Mouse (Mus musculus) neural tube, embryonic 14.5 days (tissue): Measurements from ENCODE around the gene Rfx1. TPM values are rescaled to one million over a fixed set of nuclear protein-coding genes. Genes with fewer than 3 reads are reported as not detected.

Experiments used
- ATAC-seq: fragments of 200-750 bp; cut with Nextera tagmentation; 2 replicates; pipeline ENCODE4 v1.8.0; 2017; ENCODE audit warnings: low read depth, mild to moderate bottlenecking, moderate TSS enrichment, moderate library complexity
- H3K27ac ChIP-seq: fragments of 300-500 bp; sonication (generic); 2 replicates; pipeline ENCODE4 v1.5.1; 2014; ENCODE audit warnings: low read depth, mild to moderate bottlenecking, control low read depth, low read length, moderate library complexity, mixed read lengths
- H3K27me3 ChIP-seq: fragments of 300-500 bp; sonication (generic); 2 replicates; pipeline ENCODE4 v1.6.1; 2014; ENCODE audit warnings: low read length; ENCODE audit not compliant: control insufficient read depth, insufficient read depth
- H3K36me3 ChIP-seq: fragments of 300-500 bp; sonication (generic); 2 replicates; pipeline ENCODE4 v1.6.1; 2014; ENCODE audit warnings: low read length, mixed read lengths; ENCODE audit not compliant: control insufficient read depth, insufficient read depth
- H3K4me1 ChIP-seq: fragments of 300-500 bp; sonication (generic); 2 replicates; pipeline ENCODE4 v1.6.1; 2014; ENCODE audit warnings: low read length; ENCODE audit not compliant: control insufficient read depth, insufficient read depth
- H3K4me2 ChIP-seq: fragments of 300-500 bp; sonication (generic); 2 replicates; pipeline ENCODE4 v1.6.1; 2014; ENCODE audit warnings: mild to moderate bottlenecking, low read depth, low read length, control low read depth
- H3K4me3 ChIP-seq: fragments of 300-500 bp; sonication (generic); 2 replicates; pipeline ENCODE4 v1.5.1; 2014; ENCODE audit warnings: low read depth, low read length, control low read depth, mixed read lengths
- H3K9ac ChIP-seq: fragments of 300-500 bp; sonication (generic); replicated peaks from 2 replicates; pipeline ENCODE4 v1.6.1; 2014; ENCODE audit warnings: low read depth, mild to moderate bottlenecking, control low read depth, low read length, mixed read lengths
- H3K9me3 ChIP-seq: fragments of 300-500 bp; sonication (generic); 2 replicates; pipeline ENCODE4 v1.6.1; 2016; ENCODE audit warnings: low read length; ENCODE audit not compliant: control insufficient read depth
- WGBS: fragments of 180-500 bp; shearing (Covaris S2); extraction: QIAGEN DNeasy Blood & Tissue Kit; methylation state at CpG from one replicate; pipeline ENCODE4 v1.1.7; 2014; 5-methylcytosine and 5-hydroxymethylcytosine counted together
- polyA plus RNA-seq: library from polyadenylated mRNA; unstranded; fragments of >200 nt; fragmentation: Nextera tagmentation; extraction: Ambion mirVana; gene quantifications from 2 replicates; pipeline ENCODE4 v1.2.1, GENCODE M21; 2014

The Rfx1 gene
- polyA plus RNA-seq, 1 experiment from 2014 or later = 12.8 TPM

DNA sequence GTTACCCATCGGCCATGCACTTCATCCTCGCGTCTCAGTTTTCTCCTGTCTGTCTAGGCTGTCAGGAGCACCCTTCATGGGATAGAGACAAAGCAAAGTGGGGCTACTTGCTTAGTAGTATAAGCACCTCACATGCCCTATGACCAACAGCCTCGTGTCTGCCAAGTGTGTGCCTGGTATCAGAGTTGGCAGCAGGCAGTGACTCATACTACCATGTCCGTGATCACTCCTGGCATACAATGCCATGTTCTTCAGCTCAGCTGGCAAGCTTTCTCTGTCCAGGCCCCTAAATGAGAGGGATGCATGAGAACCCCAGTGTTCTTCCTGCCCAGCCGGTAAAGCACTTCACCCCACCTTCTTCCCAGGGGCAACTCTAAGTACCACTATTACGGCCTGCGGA, 24.0 kb downstream of the Rfx1 start:
- no peak overlapping the region for H3K4me3 ChIP-seq
- ATAC-seq = no peak
- peaks cover 55% of the 10 kb centered on the region for H3K36me3 ChIP-seq
- no peaks in the 10 kb centered on the region for H3K9me3 ChIP-seq
- WGBS = 91% methylated on average over 8 of the region's 8 CpGs
- H3K4me2 ChIP-seq = no peak overlapping the region
- H3K27me3 ChIP-seq = no peaks in the 10 kb centered on the region
- H3K9ac ChIP-seq = no peak overlapping the region
- H3K4me1 ChIP-seq = no peaks in the 10 kb centered on the region
- H3K27ac ChIP-seq = no peak overlapping the region

DNA sequence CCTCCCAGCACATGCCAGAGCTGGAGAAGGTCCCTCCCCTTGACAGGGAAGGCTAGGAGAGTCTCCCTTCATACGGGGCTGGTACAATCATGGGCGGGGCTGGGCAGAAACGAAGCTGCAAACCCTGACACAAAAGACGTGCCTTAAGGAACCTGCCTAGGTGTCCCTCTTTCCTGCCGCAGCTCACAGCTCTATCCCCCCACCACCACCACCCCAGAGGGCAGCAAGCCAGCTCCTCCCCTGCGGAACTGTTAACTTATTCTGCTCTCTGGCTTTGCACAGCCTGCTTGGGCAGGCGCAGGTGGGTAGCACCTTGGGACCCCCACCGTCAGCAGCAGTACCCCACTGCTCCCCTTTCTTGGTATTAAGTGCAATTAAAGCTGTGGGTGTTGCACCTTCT, 29.4 kb downstream of the Rfx1 start:
- WGBS = 78% methylated on average over 8 of the region's 8 CpGs
- no peak overlapping the region for H3K4me2 ChIP-seq
- H3K9me3 ChIP-seq = no peaks in the 10 kb centered on the region
- no peak overlapping the region for H3K9ac ChIP-seq
- no peak for ATAC-seq
- H3K36me3 ChIP-seq = peaks cover 68% of the 10 kb centered on the region
- no peaks in the 10 kb centered on the region for H3K27me3 ChIP-seq
- no peak overlapping the region for H3K4me3 ChIP-seq
- H3K27ac ChIP-seq = no peak overlapping the region
- H3K4me1 ChIP-seq = no peaks in the 10 kb centered on the region

DNA sequence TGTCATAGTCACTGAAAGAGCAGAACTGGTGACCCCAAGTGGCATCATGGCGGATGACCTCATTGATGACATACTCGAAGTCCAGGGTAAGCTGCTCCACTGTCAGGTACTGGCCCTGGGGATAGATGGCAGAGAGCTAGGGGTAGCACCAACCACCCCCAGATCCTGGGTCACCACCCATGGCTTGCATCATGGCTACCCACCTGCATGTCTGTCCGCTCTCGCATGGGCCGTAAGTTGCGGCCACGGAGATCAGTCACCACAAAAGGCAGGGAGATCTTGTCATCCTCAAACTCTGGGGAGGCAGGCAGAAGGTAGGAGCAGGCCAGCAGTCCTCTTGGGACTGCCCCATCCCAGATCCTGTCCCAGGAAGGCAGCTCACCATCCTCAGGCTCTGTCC, 31.7 kb downstream of the Rfx1 start:
- no peaks in the 10 kb centered on the region for H3K27me3 ChIP-seq
- no peak overlapping the region for H3K4me2 ChIP-seq
- 97% methylated on average over 7 of the region's 7 CpGs for WGBS
- H3K4me3 ChIP-seq = no peak overlapping the region
- no peak for ATAC-seq
- peaks cover 66% of the 10 kb centered on the region for H3K36me3 ChIP-seq
- no peaks in the 10 kb centered on the region for H3K9me3 ChIP-seq
- H3K4me1 ChIP-seq = peaks cover 12% of the 10 kb centered on the region
- no peak overlapping the region for H3K27ac ChIP-seq
- no peak overlapping the region for H3K9ac ChIP-seq

DNA sequence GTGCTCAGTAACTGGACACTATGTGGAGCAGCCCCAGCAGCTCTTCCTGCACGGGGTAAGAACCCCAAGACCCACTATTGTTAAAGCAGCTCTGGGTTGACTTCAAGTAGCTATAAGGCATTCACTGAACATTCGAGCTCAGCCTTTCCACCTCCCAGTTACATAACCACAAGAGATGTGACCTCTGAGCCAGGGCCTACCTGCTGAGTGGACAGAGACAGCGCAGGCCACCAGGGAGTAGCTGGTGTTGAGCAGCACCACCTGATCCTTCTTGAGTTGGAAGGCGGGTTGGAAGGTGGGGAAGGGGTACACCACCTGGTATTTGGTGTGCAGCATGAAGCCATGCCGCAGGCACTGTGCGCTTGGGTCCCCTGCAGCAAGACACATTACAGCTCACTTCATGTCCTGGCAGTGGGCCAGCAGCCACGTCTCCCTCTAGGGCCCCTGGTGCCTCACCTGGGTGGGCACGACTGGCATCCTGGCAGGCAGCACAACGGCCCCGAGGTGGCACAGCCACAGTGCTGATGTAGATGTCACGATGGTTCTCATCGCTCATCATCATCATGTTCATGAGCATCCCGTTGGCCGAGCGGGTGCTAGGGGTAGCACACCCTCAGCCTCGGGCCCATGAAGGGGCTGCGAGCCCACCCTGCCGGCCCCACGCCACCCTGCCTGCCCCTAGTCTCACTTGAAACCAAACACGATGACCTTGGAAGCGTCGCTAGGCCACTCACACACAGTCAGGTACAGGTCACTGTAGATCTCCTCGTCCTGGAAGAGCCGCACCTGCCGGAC, 35.0 kb downstream of the Rfx1 start:
- Histone ChIP-seq H3K9ac (no peak overlapping the region), H3K4me1 (peaks cover 21% of the 10 kb centered on the region), H3K4me2 (no peak overlapping the region), H3K4me3 (no peak overlapping the region), H3K36me3 (peaks cover 38% of the 10 kb centered on the region), H3K9me3 (no peaks in the 10 kb centered on the region), H3K27me3 (no peaks in the 10 kb centered on the region), H3K27ac (no peak overlapping the region)
- ATAC-seq = no peak
- 94% methylated on average over 25 of the region's 25 CpGs for WGBS

DNA sequence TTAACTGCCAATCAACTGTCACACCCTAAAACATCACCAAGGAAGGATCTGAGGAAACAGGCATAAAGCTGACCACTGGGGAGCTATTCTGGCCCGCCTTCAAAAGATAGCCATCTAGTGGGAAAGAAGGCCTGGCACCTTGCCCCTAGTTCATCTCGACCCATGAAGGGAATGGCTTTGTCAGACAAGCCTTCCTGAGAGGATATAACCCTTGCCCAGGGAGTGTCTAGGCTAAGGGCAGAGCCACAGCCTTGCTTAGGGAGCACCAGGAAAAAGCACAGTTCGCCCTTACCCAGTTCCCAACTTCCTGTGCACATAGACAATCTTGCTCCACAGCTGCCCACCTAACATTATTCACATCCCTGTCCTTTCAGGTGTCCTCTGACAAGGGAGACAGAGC, 37.0 kb downstream of the Rfx1 start:
- Histone ChIP-seq H3K27ac (peak overlapping the region; percentile 94), H3K27me3 (no peaks in the 10 kb centered on the region), H3K4me1 (peaks cover 21% of the 10 kb centered on the region), H3K4me3 (peak overlapping the region; percentile 60), H3K4me2 (peak overlapping the region; percentile 84), H3K9me3 (no peaks in the 10 kb centered on the region), H3K9ac (peak overlapping the region; percentile 72), H3K36me3 (peaks cover 19% of the 10 kb centered on the region)
- ATAC-seq = no peak
- WGBS = 34% methylated on average over 3 of the region's 3 CpGs

DNA sequence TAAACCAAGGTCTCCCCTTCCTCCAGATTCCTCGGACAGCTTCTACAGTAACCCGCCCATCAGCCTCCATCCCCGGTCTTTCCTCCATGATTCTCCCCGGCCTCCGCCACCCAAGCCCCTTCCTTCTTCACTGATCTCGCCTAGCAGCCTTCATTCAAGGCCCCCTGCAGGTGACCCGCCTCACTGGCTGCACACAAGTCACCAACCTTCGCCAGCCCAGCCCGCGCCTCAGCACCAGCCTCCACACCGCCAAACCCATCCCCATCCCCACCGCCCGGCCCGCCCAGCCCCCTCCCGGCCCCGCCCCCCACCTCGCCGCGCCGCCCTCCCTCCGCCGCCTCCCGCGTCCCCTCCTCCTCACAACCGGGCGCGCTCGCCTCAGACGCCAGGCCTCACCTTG, 37.6 kb downstream of the Rfx1 start:
- peak; percentile 83 for ATAC-seq
- H3K9me3 ChIP-seq = no peaks in the 10 kb centered on the region
- H3K27ac ChIP-seq = peak overlapping the region; percentile 94
- 3% methylated on average over 23 of the region's 29 CpGs for WGBS
- H3K4me1 ChIP-seq = peaks cover 21% of the 10 kb centered on the region
- H3K4me2 ChIP-seq = peak overlapping the region; percentile 84
- H3K36me3 ChIP-seq = peaks cover 15% of the 10 kb centered on the region
- no peaks in the 10 kb centered on the region for H3K27me3 ChIP-seq
- peak overlapping the region; percentile 72 for H3K9ac ChIP-seq
- peak overlapping the region; percentile 60 for H3K4me3 ChIP-seq

DNA sequence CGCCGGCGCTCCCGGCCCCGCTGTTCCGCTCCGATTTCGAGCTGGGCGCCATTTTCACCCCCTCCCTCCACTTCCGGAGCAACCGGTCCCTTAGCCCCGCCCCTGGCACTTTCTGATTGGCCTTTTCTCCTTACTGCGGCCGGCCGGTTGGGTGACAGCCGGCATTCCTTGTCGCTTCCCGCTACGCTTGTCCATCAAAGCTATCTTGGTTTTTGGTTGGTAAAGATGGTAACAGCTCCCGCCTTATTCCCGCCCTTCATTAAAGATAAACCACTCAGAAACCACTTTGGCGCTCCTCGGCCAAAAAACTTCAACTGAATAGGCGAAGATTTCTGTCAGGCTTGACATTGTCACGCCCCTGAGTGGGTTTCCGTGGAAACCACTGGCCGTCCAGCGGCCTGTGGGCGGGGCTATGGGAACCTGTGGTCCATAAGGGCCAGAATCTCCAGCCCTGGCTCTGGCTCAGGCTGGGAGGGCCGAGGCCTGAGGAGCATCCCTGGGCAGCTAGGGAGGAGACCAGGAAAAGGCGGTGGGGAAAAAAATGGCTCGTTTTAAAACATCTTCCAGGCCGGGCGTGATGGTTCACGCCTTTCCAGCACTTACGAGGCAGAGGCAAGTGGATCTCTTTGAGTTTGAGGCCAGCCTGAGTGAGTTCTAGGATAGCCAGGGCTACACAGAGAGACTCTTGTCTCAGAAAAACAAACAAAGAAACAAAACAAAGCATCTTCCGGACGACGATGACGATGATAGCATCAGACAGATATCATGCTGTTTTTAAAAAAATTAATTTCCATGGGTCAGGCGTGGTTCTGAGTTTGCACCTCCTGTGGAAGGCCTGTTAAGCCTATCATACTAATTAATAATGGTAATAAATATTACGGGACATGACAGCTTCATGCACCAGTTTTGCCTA, 38.3 kb downstream of the Rfx1 start, which contains the start of gene Dcaf15:
Dcaf15 (minus strand) TSS at position 72 of the 913 bp plus-strand sequence.
- H3K9ac ChIP-seq = peak within 1 kb of the TSS; percentile 72
- peaks cover 15% of the 10 kb centered on the region for H3K36me3 ChIP-seq
- WGBS = 5% methylated on average over 42 of the region's 42 CpGs
- peak within 1 kb of the TSS; percentile 94 for H3K27ac ChIP-seq
- peak within 1 kb of the TSS; percentile 84 for H3K4me2 ChIP-seq
- H3K4me1 ChIP-seq = peaks cover 21% of the 10 kb centered on the region
- no peaks in the 10 kb centered on the region for H3K9me3 ChIP-seq
- H3K4me3 ChIP-seq = peak within 1 kb of the TSS; percentile 60
- peak; percentile 96 for ATAC-seq
- no peaks in the 10 kb centered on the region for H3K27me3 ChIP-seq

DNA sequence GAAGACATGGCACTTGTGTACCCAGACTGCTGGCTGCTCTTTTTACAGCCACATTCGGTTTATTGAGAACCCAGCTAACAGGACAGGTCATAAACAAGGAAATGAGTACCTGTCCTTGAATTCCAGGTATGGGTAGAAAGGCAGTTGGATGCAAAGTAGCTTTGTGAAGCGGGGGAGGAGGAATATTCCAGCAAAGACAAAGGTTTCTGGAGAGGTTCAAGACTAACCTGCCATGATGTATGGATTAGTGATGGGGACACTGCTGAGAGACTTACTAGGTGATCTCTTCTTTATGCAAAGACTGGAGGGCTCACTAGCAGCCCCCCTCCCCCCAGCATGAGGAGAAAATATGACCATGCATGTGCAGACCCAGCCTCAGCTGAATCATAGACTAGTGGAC, 39.0 kb downstream of the Rfx1 start:
- H3K4me3 ChIP-seq = no peak overlapping the region
- no peak for ATAC-seq
- no peak overlapping the region for H3K4me2 ChIP-seq
- H3K27me3 ChIP-seq = no peaks in the 10 kb centered on the region
- peak overlapping the region; percentile 94 for H3K27ac ChIP-seq
- no peaks in the 10 kb centered on the region for H3K9me3 ChIP-seq
- H3K36me3 ChIP-seq = peaks cover 11% of the 10 kb centered on the region
- 76% methylated on average over 2 of the region's 2 CpGs for WGBS
- H3K9ac ChIP-seq = no peak overlapping the region
- peaks cover 21% of the 10 kb centered on the region for H3K4me1 ChIP-seq
